12 mouse cellular contexts compared by ENCODE assay signal in the genomic region with DNA sequence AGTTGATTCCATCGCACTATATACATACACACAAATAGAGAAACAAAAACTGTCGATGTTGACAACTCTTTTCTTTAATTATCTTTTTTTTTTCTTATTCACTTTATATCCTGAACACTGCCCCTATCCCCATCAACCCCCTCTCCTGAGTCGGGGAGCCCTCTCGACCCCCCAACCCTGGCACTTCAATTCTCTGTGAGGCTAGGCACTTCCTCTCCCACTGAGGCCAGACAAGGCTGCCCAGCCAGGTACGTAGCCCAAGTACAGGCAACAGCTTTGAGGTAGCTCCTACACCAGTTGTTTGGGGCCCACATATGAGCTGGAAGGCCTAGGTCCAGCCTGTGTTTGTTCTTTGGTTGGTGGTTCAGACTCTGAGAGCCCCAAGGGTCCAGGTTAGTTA. TPM values are rescaled to one million over a fixed set of nuclear protein-coding genes. Genes with fewer than 3 reads are reported as not detected.
DNase-seq lines count a peak whose midpoint lies in the region; ATAC-seq and TF ChIP-seq lines count a peak whose summit lies in the region.
"Had no signal": no experiment of that assay in that cellular context is flagged by ENCODE, and none has a peak within 500 bp of the region (broad histone marks: within the 10 kb centered on the region; RNA-seq: fewer than 3 reads in every experiment).

No protein-coding gene starts in this region.

- peak overlapping the region; percentile 99; the same call in 1 of the 2 replicates for H3K27ac ChIP-seq in left cerebral cortex, adult 2 months
- H3K27ac ChIP-seq in hindbrain, embryonic 15.5 days (replicated peaks) = no peak overlapping the region
- H3K27ac ChIP-seq in midbrain, embryonic 15.5 days = no peak overlapping the region

- H3K36me3 ChIP-seq in hindbrain, embryonic 15.5 days = peaks cover 5% of the 10 kb centered on the region
- no peaks in the 10 kb centered on the region for H3K36me3 ChIP-seq in midbrain, embryonic 15.5 days (replicated peaks)

- H3K4me1 ChIP-seq in hindbrain, embryonic 15.5 days (replicated peaks) = 0 out of 2 replicates have a peak, but pooled peaks cover 4% of the 10 kb centered on the region
- H3K4me1 ChIP-seq in midbrain, embryonic 15.5 days = peaks cover 4% of the 10 kb centered on the region
- H3K4me1 ChIP-seq: limb, embryonic 15.5 days had no signal

- H3K4me3 ChIP-seq in left cerebral cortex, adult 2 months = no peak overlapping the region
- peak overlapping the region; percentile 91; the same call in 1 of the 2 replicates for H3K4me3 ChIP-seq in hindbrain, embryonic 15.5 days
- peak overlapping the region; percentile 81; the same call in 1 of the 2 replicates for H3K4me3 ChIP-seq in midbrain, embryonic 15.5 days

- ATAC-seq in hindbrain, embryonic 15.5 days (ENCODE audit: low FRiP score, low read depth) = no peak
- no peak for ATAC-seq in midbrain, embryonic 15.5 days (replicated peaks)

- intact Hi-C loops in left cerebral cortex, adult 2 months (cut with DNase I) = no loop called here

- H3K4me2 ChIP-seq in hindbrain, embryonic 15.5 days = peak overlapping the region; percentile 71
- H3K4me2 ChIP-seq in midbrain, embryonic 15.5 days = peak overlapping the region; percentile 66

- no peak overlapping the region for H3K9ac ChIP-seq in hindbrain, embryonic 15.5 days
- H3K9ac ChIP-seq in midbrain, embryonic 15.5 days = 0 out of 2 replicates have a peak overlapping the region, but pooled peaks have one; percentile 72
- H3K9ac ChIP-seq: limb, embryonic 15.5 days had no signal

- 81% methylated on average over 5 of the region's 5 CpGs for WGBS in hindbrain, embryonic 15.5 days
- 79% methylated on average over 5 of the region's 5 CpGs for WGBS in midbrain, embryonic 15.5 days

- peak; percentile 23 to 38 for DNase-seq in cerebellum, adult 18-20 months
- DNase-seq in cerebellum, postnatal 14 days = no peak
- no peak for DNase-seq in left cerebral cortex, adult 2 months (ENCODE audit: extremely low spot score in 1 of 2, low spot score in 2 of 2)
- DNase-seq in left cerebral cortex, adult 18-20 months (ENCODE audit: low spot score in 2 of 2) = no peak
- no peak for DNase-seq in kidney, adult 9 months
- DNase-seq in urinary bladder, postnatal 25 days (ENCODE audit: low spot score) = no peak

- TF ChIP-seq CTCF in left cerebral cortex, adult 2 months (IDR thresholded peaks at IDR 0.05) = no peak

- H3K9me3 ChIP-seq in hindbrain, embryonic 15.5 days = no peaks in the 10 kb centered on the region
- no peaks in the 10 kb centered on the region for H3K9me3 ChIP-seq in midbrain, embryonic 15.5 days
- H3K9me3 ChIP-seq: limb, embryonic 15.5 days had no signal

- H3K27me3 ChIP-seq in hindbrain, embryonic 15.5 days = no peaks in the 10 kb centered on the region
- no peaks in the 10 kb centered on the region for H3K27me3 ChIP-seq in midbrain, embryonic 15.5 days (replicated peaks)
- H3K27me3 ChIP-seq: limb, embryonic 15.5 days had no signal

RNA-seq across cellular contexts. Expression of a gene that starts 0.7 kb away (rescaled TPM):
- 10 to 100 TPM; 40.5 to 45.1 TPM for total RNA-seq in left cerebral cortex, adult 2 months (2021)
- 10 to 100 TPM; 42.7 to 50.0 TPM for total RNA-seq in left cerebral cortex, adult 18-20 months (2021)
- 16.3 and 18.7 TPM in 2 replicates for polyA plus RNA-seq in hindbrain, embryonic 15.5 days (2015; fragmentation: Nextera tagmentation; extraction: Ambion mirVana)
- polyA plus RNA-seq in midbrain, embryonic 15.5 days (2015; fragmentation: Nextera tagmentation; extraction: Ambion mirVana) = 17.3 and 18.8 TPM in 2 replicates

RNA-seq across cellular contexts. Expression of a gene that starts 36.5 kb away (rescaled TPM):
- total RNA-seq in left cerebral cortex, adult 2 months (2021) = under 1 TPM in 1 of 2 experiments, not detected in 1; 0.70 TPM
- total RNA-seq in left cerebral cortex, adult 18-20 months (2021) = 1 to 10 TPM in 1 of 2 experiments, not detected in 1; 1.1 TPM
- polyA plus RNA-seq in hindbrain, embryonic 15.5 days (2015; fragmentation: Nextera tagmentation; extraction: Ambion mirVana) = not detected in 2 replicates
- not detected in 2 replicates for polyA plus RNA-seq in midbrain, embryonic 15.5 days (2015; fragmentation: Nextera tagmentation; extraction: Ambion mirVana)
- total RNA-seq: adrenal gland, postnatal 10 days; heart, adult 2 months; monocyte, adult 5-6 weeks had no signal
- polyA plus RNA-seq: heart, adult 2 months; limb, embryonic 15.5 days had no signal

RNA-seq across cellular contexts. Expression of a gene that starts 43.9 kb away (rescaled TPM):
- total RNA-seq in left cerebral cortex, adult 2 months (2021) = 10 to 100 TPM; 10.8 to 12.0 TPM
- total RNA-seq in left cerebral cortex, adult 18-20 months (2021) = 1 to 10 TPM; 9.4 to 9.7 TPM
- 17.1 and 18.3 TPM in 2 replicates for polyA plus RNA-seq in hindbrain, embryonic 15.5 days (2015; fragmentation: Nextera tagmentation; extraction: Ambion mirVana)
- 19.8 and 20.8 TPM in 2 replicates for polyA plus RNA-seq in midbrain, embryonic 15.5 days (2015; fragmentation: Nextera tagmentation; extraction: Ambion mirVana)

RNA-seq across cellular contexts. Expression of a gene that starts 58.2 kb away (rescaled TPM):
- not detected for total RNA-seq in left cerebral cortex, adult 2 months (2021)
- not detected for total RNA-seq in left cerebral cortex, adult 18-20 months (2021)
- 15.2 and 15.6 TPM in 2 replicates for polyA plus RNA-seq in hindbrain, embryonic 15.5 days (2015; fragmentation: Nextera tagmentation; extraction: Ambion mirVana)
- polyA plus RNA-seq in midbrain, embryonic 15.5 days (2015; fragmentation: Nextera tagmentation; extraction: Ambion mirVana) = 12.0 and 12.5 TPM in 2 replicates
- total RNA-seq: heart, adult 2 months; monocyte, adult 5-6 weeks had no signal

Comparison
In these comparisons a context has a peak if more than half of its experiments do, and no peak if none do; other contexts are left out.
1. DNase-seq: peak in cerebellum, adult 18-20 months (2 of 2); none in cerebellum, postnatal 14 days (0 of 2), left cerebral cortex, adult 2 months (0 of 2), left cerebral cortex, adult 18-20 months (0 of 2), kidney, adult 9 months (single experiment) and urinary bladder, postnatal 25 days (single experiment).